Mouse (Mus musculus) MEL (cell line): ENCODE results near the gene Slc25a19. TPM values are rescaled to one million over a fixed set of nuclear protein-coding genes. Genes with fewer than 3 reads are reported as not detected.
A peak's percentile ranks its signal among the peaks of the same experiment; 100 is the strongest.

Experiments used
- DNase-seq: peaks from one replicate; pipeline ENCODE4 v3.0.0; 2011; ENCODE audit warnings: low read depth, low spot score
- H3K27ac ChIP-seq: 2 replicates; pipeline ENCODE4 v1.5.1; 2012; ENCODE audit warnings: low read depth, mild to moderate bottlenecking, control low read depth, low read length, moderate library complexity; ENCODE audit not compliant: control insufficient read depth
- H3K27me3 ChIP-seq, 2 experiments: fragments of 150-350 bp in 1 of 2; sonication (generic) in 1 of 2; 2 replicates each; pipeline ENCODE4 v1.6.1; 2012; ENCODE audit warnings: low read length in 2 of 2, mild to moderate bottlenecking in 2 of 2, improper control_type of control experiment in 1 of 2, moderate library complexity in 1 of 2; ENCODE audit not compliant: insufficient read depth in 2 of 2, control insufficient read depth in 1 of 2
- H3K36me3 ChIP-seq, 2 experiments: 2 replicates each; pipeline ENCODE4 v1.6.1; 2012 to 2014; ENCODE audit warnings: low read length in 2 of 2, improper control_type of control experiment in 1 of 2, inconsistent platforms in 1 of 2, mild to moderate bottlenecking in 1 of 2; ENCODE audit not compliant: insufficient read depth in 2 of 2, control insufficient read depth in 1 of 2
- H3K4me1 ChIP-seq, 2 experiments: fragments of 150-350 bp in 1 of 2; sonication (generic) in 1 of 2; 2 replicates each; pipeline ENCODE4 v1.6.1; 2012; ENCODE audit warnings: low read length in 2 of 2, improper control_type of control experiment in 1 of 2, mild to moderate bottlenecking in 1 of 2; ENCODE audit not compliant: insufficient read depth in 2 of 2, control insufficient read depth in 1 of 2
- H3K4me3 ChIP-seq, 2 experiments: fragments of 150-350 bp in 1 of 2; sonication (generic) in 1 of 2; 2 replicates each; pipeline ENCODE4 v1.5.1; 2012; ENCODE audit warnings: low read depth in 2 of 2, low read length in 2 of 2, mild to moderate bottlenecking in 2 of 2, moderate library complexity in 2 of 2, control low read depth in 1 of 2, improper control_type of control experiment in 1 of 2; ENCODE audit not compliant: control insufficient read depth in 1 of 2, insufficient read depth in 1 of 2
- H3K79me2 ChIP-seq: 2 replicates; pipeline ENCODE4 v1.6.1; 2012; ENCODE audit warnings: mild to moderate bottlenecking, low read length, moderate library complexity; ENCODE audit not compliant: control insufficient read depth, poor library complexity, insufficient read depth
- H3K9ac ChIP-seq: 2 replicates; pipeline ENCODE4 v1.6.1; 2012; ENCODE audit warnings: low read depth, mild to moderate bottlenecking, control low read depth, low read length, moderate library complexity; ENCODE audit not compliant: control insufficient read depth, poor library complexity, severe bottlenecking
- H3K9me3 ChIP-seq: fragments of 150-350 bp; sonication (generic); replicated peaks from 2 replicates; pipeline ENCODE4 v1.6.1; 2012; ENCODE audit warnings: mild to moderate bottlenecking, low read length, improper control_type of control experiment, moderate library complexity; ENCODE audit not compliant: insufficient read depth
- BHLHE40 ChIP-seq: IDR thresholded peaks from 2 replicates; pipeline ENCODE4 v1.6.1; 2012; ENCODE audit warnings: low read depth, mild to moderate bottlenecking, inconsistent platforms, low read length, improper control_type of control experiment, borderline replicate concordance
- CTCF ChIP-seq, 3 experiments: IDR thresholded peaks in 2 of 3; conservative IDR thresholded peaks in 1 of 3; 2 replicates each; pipeline ENCODE4 v1.5.1; 2011 to 2012; ENCODE audit warnings: low read length in 3 of 3, low read depth in 2 of 3, mild to moderate bottlenecking in 2 of 3, improper control_type of control experiment in 1 of 3, inconsistent platforms in 1 of 3, mixed read lengths in 1 of 3, moderate library complexity in 1 of 3; ENCODE audit not compliant: control insufficient read depth in 1 of 3, insufficient read depth in 1 of 3, poor library complexity in 1 of 3, severe bottlenecking in 1 of 3
- GATA1 ChIP-seq: IDR thresholded peaks from 2 replicates; pipeline ENCODE4 v1.6.1; 2011; ENCODE audit warnings: low read depth, low read length, improper control_type of control experiment
- HCFC1 ChIP-seq: IDR thresholded peaks from 2 replicates; pipeline ENCODE4 v1.6.1; 2012; ENCODE audit warnings: low read depth, mild to moderate bottlenecking, inconsistent platforms, low read length, improper control_type of control experiment, moderate library complexity
- KAT2A ChIP-seq: conservative IDR thresholded peaks from 2 replicates; pipeline ENCODE4 v1.6.1; 2012; ENCODE audit warnings: low read depth, low read length, improper control_type of control experiment, inconsistent platforms
- MAX ChIP-seq: IDR thresholded peaks from 2 replicates; pipeline ENCODE4 v1.6.1; 2011; ENCODE audit warnings: low read length, improper control_type of control experiment
- MEF2A ChIP-seq: IDR thresholded peaks from 2 replicates; pipeline ENCODE4 v1.6.1; 2014; ENCODE audit warnings: low read depth, mild to moderate bottlenecking, inconsistent platforms, low read length, improper control_type of control experiment; ENCODE audit not compliant: poor library complexity, insufficient replicate concordance, severe bottlenecking; ENCODE audit errors: extremely low read depth
- MXI1 ChIP-seq: IDR thresholded peaks from 2 replicates; pipeline ENCODE4 v1.6.1; 2011; ENCODE audit warnings: mild to moderate bottlenecking, low read depth, low read length, improper control_type of control experiment
- MYC ChIP-seq: IDR thresholded peaks from 2 replicates; pipeline ENCODE4 v1.6.1; 2011; ENCODE audit warnings: low read depth, mild to moderate bottlenecking, low read length, improper control_type of control experiment, moderate library complexity
- NRF1 ChIP-seq: IDR thresholded peaks from 2 replicates; pipeline ENCODE4 v1.6.1; 2014; ENCODE audit warnings: low read depth, mild to moderate bottlenecking, inconsistent platforms, low read length, improper control_type of control experiment, moderate library complexity; ENCODE audit not compliant: poor library complexity, insufficient read depth, severe bottlenecking
- POLR2AphosphoS5 ChIP-seq: IDR thresholded peaks from 2 replicates; pipeline ENCODE4 v1.6.1; 2012; ENCODE audit warnings: low read depth, borderline replicate concordance, mild to moderate bottlenecking, inconsistent platforms, low read length, moderate library complexity, mixed read lengths
- RAD21 ChIP-seq: IDR thresholded peaks from 2 replicates; pipeline ENCODE4 v1.6.1; 2011; ENCODE audit warnings: mild to moderate bottlenecking, low read depth, low read length, improper control_type of control experiment
- SIN3A ChIP-seq: IDR thresholded peaks from 2 replicates; pipeline ENCODE4 v1.6.1; 2012; ENCODE audit warnings: low read length, improper control_type of control experiment, inconsistent platforms
- ZNF384 ChIP-seq: IDR thresholded peaks from 2 replicates; pipeline ENCODE4 v1.6.1; 2012; ENCODE audit warnings: low read depth, mild to moderate bottlenecking, inconsistent platforms, low read length, improper control_type of control experiment
- polyA plus RNA-seq, 2 experiments: library from polyadenylated mRNA; stranded (reverse) in 1 of 2; unstranded in 1 of 2; fragments of >175 nt in 1 of 2; fragments of >200 nt in 1 of 2; gene quantifications; 2 replicates each; pipeline versions ENCODE4 v1.2.1 to v1.2.4; 2012; ENCODE audit warnings: low replicate concordance in 2 of 2, low read depth in 1 of 2; ENCODE audit not compliant: insufficient read length in 2 of 2, insufficient read depth in 1 of 2, missing spikeins in 1 of 2
- total RNA-seq: library from RNA; depleted of rRNA; stranded (reverse); fragments of 300-350 nt; gene quantifications from 2 replicates; pipeline ENCODE4 v1.2.3, GENCODE M21; 2012

The Slc25a19 gene
- total and polyA plus RNA-seq, 3 experiments = 35.3 to 43.1 TPM; not detected in 1

GRCm38 (mm10) chr11:115640978-115641663, 13.0 kb upstream of the Slc25a19 start (continued):
- no peak for TF ChIP-seq CTCF (IDR thresholded peaks at IDR 0.05 in 2 of 3, conservative IDR thresholded peaks at IDR 0.05 in 1 of 3; ENCODE audit: control insufficient read depth in 1 of 3, insufficient read depth in 1 of 3, low read depth in 2 of 3, low read length in 3 of 3, poor library complexity in 1 of 3, severe bottlenecking in 1 of 3)
- TF ChIP-seq HCFC1 = 0 out of 2 replicates have a peak, but pooled peaks have one; percentile 44
- no peak for TF ChIP-seq KAT2A
- TF ChIP-seq NRF1 = no peak
- TF ChIP-seq RAD21 = no peak; the same call in 1 of the 2 replicates
- TF ChIP-seq MYC = peak; percentile 85
- peak; percentile 57; the same call in 1 of the 2 replicates for TF ChIP-seq BHLHE40
- no peak for TF ChIP-seq POLR2AphosphoS5
- TF ChIP-seq MEF2A = peak; percentile 56; the same call in 1 of the 2 replicates
- TF ChIP-seq GATA1 = peak; percentile 71
- TF ChIP-seq SIN3A = peak; percentile 86

DNA sequence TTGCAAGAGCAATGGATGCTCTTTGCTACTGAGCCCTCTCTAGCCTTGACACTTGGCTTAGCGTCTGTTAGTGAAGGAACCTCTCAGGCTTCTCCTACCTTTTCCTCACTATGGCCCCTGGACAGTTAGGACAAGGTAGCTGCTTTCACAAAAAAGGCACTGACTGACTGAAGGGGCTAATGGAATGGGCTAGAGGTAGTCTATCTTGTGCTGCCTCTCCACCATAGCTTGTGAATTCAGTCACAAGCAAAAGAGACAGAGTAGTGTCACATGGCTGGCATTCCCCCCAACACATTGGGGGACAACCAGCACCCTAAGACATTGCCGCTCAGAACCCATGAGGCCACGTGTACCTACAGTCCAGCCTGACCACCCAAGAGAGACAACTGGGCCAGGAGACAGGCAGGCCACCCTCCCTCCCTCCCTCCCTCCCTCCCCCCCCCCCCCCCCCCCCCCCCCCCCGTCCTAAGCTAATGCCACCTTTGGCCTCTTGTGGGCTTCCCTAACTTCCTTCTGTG, 12.3 kb upstream of the Slc25a19 start:
- peaks cover 3 to 35% of the 10 kb centered on the region in 2 experiments for H3K36me3 ChIP-seq
- H3K9ac ChIP-seq = peak overlapping the region; percentile 40
- H3K4me3 ChIP-seq = no peak overlapping the region
- no peaks in the 10 kb centered on the region for H3K27me3 ChIP-seq
- no peaks in the 10 kb centered on the region for H3K79me2 ChIP-seq
- no peaks in the 10 kb centered on the region for H3K9me3 ChIP-seq
- peaks cover 16 to 38% of the 10 kb centered on the region in 2 experiments for H3K4me1 ChIP-seq
- DNase-seq = no peak
- TF ChIP-seq MXI1 = no peak
- TF ChIP-seq MAX = 0 out of 2 replicates have a peak, but pooled peaks have one; percentile 32
- peak overlapping the region; percentile 69 for H3K27ac ChIP-seq

GRCm38 (mm10) chr11:115639540-115639939, 11.4 kb upstream of the Slc25a19 start:
- Histone ChIP-seq H3K79me2 (no peaks in the 10 kb centered on the region), H3K4me1 (peaks cover 16 to 38% of the 10 kb centered on the region in 2 experiments), H3K27ac (no peak overlapping the region), H3K9ac (no peak overlapping the region), H3K9me3 (no peaks in the 10 kb centered on the region), H3K4me3 (no peak overlapping the region), H3K36me3 (peaks cover 0 to 35% of the 10 kb centered on the region in 2 experiments; a peak in 3 of 4 replicates), H3K27me3 (no peaks in the 10 kb centered on the region)
- TF ChIP-seq ZNF384 (peak; percentile 19; the same call in 1 of the 2 replicates), GATA1 (no peak), KAT2A (no peak), MYC (no peak)
- DNase-seq = no peak
